Mouse (Mus musculus): ENCODE results near the gene Txn1.

- TF ChIP-seq TAL1 (IDR thresholded peaks at IDR 0.05; ENCODE audit: low read length) (no peak), GATA1 (IDR thresholded peaks at IDR 0.05; ENCODE audit: low read length) (no peak)
These were observed 14.1 kb upstream of the Txn1 start for GRCm38 (mm10) chr4:57970285-57970684.
